Mouse (Mus musculus) olfactory bulb, adult 2 months (tissue): Measurements from ENCODE around the gene Chic2. TPM values are rescaled to one million over a fixed set of nuclear protein-coding genes. Genes with fewer than 3 reads are reported as not detected.

Experiments used
- H3K27ac ChIP-seq: fragments of 200-500 bp; 2 replicates; pipeline ENCODE4 v1.5.1; 2012; ENCODE audit warnings: low read depth, low read length; ENCODE audit not compliant: insufficient read depth
- H3K4me1 ChIP-seq: fragments of 200-500 bp; 2 replicates; pipeline ENCODE4 v1.6.1; 2012; ENCODE audit warnings: low read length; ENCODE audit not compliant: control insufficient read depth, insufficient read depth
- H3K4me3 ChIP-seq: fragments of 200-500 bp; 2 replicates; pipeline ENCODE4 v1.5.1; 2012; ENCODE audit warnings: mild to moderate bottlenecking, low read depth, low read length, moderate library complexity; ENCODE audit not compliant: insufficient read depth
- CTCF ChIP-seq: fragments of 200-500 bp; IDR thresholded peaks from 2 replicates; pipeline ENCODE4 v1.5.1; 2012; ENCODE audit warnings: low read depth, mild to moderate bottlenecking, low read length, moderate library complexity; ENCODE audit not compliant: insufficient read depth
- POLR2A ChIP-seq: fragments of 200-500 bp; IDR thresholded peaks from 2 replicates; pipeline ENCODE4 v1.6.1; 2012; ENCODE audit warnings: mild to moderate bottlenecking, low read depth, low read length, moderate library complexity; ENCODE audit not compliant: insufficient read depth
- WGBS: fragments of 180-500 bp; shearing (Covaris S2); methylation state at CpG from one replicate; pipeline ENCODE4 v1.1.7; 2018; 5-methylcytosine and 5-hydroxymethylcytosine counted together
- polyA plus RNA-seq: library from polyadenylated mRNA; stranded (reverse); fragments of >200 nt; gene quantifications from 2 replicates; pipeline ENCODE4 v1.2.4, GENCODE M21; 2012; ENCODE audit warnings: low replicate concordance; ENCODE audit not compliant: missing spikeins, insufficient read depth, insufficient read length

The Chic2 gene
- 415 TPM in 1 of 2 replicates, not detected in the other for polyA plus RNA-seq

DNA sequence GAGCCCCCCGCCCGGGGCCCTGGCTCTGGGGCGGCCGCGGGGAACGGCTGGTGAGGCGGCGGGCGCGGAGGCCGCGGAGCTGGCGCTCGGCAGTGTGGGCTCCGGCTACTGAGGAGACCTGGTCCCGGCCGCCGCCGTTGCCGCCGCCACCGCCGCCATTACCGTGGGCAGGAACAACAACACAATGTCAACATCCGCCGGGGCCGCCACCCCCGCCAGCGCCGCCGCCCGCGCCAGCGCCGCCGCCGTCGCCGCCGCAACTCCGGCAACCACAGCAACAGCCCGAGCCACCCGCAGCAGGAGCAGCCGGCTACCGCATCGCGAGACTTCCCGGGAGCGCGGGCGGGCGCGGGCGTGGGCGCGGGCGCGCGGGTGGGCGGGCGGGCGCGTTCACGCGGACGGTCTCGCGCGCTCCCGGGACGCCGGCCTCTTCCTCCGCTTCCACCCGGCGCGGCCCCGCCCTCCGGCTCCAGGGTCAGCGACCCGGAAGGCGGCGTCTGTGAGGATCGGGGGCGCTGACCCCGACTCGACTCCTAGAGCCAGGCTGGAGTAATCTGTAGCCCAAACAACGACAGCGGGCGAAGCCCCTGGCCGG is at the start of gene Chic2:
Gene Chic2 (minus strand): TSS at position 465 of the 595 bp plus-strand sequence.
- peak; percentile 54 for TF ChIP-seq POLR2A
- TF ChIP-seq CTCF: no peak
- Histone ChIP-seq H3K4me3 (peak within 1 kb of the TSS; percentile 96), H3K4me1 (peaks cover 7% of the 10 kb centered on the region; the same call in 1 of the 2 replicates), H3K27ac (peak within 1 kb of the TSS; percentile 53)
- WGBS: 4% methylated on average over 79 of the region's 90 CpGs

DNA sequence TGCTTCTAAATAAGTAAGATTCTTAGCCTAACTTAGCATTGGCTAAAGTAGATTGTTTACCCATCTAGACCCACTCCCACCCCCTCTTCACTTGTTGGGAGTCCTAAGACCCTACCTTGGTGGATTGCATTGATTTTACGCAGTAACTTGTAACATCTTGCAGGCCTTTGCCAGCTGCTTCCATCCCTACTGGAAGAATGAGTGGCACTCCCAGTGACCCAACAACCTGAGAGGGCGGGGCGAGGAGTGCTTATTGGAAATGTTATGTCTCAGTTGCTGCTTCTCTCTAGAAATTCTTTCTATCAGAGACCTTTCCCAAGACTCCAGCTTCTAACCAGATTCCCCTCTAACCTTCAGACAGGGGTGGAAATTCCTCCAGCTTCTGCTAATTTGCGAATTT is 41.3 kb upstream of the Chic2 start:
- H3K27ac ChIP-seq: no peak overlapping the region
- TF ChIP-seq POLR2A (no peak), CTCF (no peak)
- 72% methylated on average over 4 of the region's 4 CpGs for WGBS

DNA sequence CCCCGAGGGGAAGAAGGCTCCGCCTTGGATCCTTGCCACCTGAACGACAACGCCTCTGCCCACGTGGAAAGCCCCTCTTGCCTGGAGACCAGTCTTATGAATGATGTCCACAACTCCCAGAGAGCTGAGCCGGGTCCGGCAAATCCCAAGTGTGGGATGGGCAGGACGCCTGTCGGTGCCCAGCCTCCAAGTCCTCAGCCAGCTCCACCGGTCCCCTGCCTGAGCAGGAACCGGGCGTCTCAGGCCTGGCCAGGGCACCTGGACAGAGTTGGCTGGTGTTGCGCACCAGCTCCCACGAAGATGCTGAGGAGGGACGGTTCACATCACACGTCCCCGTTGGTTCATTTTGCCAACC is 40.9 kb upstream of the Chic2 start:
- WGBS: 14% methylated on average over 17 of the region's 17 CpGs

More for the DNA sequence above, 41.3 kb upstream of the Chic2 start:
- H3K4me1 ChIP-seq: no peaks in the 10 kb centered on the region; the same call in 1 of the 2 replicates
- no peak overlapping the region for H3K4me3 ChIP-seq

DNA sequence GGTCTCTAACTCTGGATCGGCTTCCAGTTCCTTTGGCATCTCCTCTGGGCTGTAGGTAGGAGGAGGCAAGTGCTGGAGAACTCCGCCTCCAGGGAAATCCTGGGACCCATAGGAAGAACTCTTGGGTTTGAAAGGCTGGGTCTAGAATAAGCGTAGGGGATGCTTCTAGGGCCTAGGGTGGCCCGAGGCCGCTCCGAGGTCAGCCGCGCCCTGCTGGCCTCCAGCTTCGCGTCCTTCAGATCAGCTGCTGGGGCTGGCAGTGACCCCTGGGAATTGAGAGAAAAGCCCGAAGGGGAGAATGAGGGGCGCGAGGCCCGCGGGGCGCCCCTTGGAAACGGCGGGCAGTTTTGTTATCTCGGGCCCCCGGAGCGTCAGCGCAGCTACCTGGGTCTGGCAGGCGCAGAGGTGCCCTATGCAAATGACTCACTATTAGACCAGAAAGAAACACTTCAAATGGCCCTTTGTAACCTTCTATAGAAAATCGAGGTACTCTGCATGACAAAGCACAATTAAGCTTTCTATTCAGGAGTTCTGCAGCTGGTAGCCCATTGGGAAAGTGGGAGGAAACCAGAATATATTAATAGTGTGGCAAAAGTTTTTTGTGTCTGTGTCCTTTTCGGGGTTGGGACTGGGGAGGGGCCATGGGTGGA is 40.4 kb upstream of the Chic2 start:
- 5% methylated on average over 25 of the region's 25 CpGs for WGBS
- TF ChIP-seq POLR2A: no peak
- TF ChIP-seq CTCF: no peak
- no peaks in the 10 kb centered on the region; the same call in 1 of the 2 replicates for H3K4me1 ChIP-seq
- no peak overlapping the region for H3K27ac ChIP-seq
- no peak overlapping the region for H3K4me3 ChIP-seq

More for the DNA sequence above, 40.9 kb upstream of the Chic2 start:
- Histone ChIP-seq H3K27ac (no peak overlapping the region), H3K4me3 (no peak overlapping the region), H3K4me1 (no peaks in the 10 kb centered on the region; the same call in 1 of the 2 replicates)
- TF ChIP-seq CTCF (no peak), POLR2A (no peak)

DNA sequence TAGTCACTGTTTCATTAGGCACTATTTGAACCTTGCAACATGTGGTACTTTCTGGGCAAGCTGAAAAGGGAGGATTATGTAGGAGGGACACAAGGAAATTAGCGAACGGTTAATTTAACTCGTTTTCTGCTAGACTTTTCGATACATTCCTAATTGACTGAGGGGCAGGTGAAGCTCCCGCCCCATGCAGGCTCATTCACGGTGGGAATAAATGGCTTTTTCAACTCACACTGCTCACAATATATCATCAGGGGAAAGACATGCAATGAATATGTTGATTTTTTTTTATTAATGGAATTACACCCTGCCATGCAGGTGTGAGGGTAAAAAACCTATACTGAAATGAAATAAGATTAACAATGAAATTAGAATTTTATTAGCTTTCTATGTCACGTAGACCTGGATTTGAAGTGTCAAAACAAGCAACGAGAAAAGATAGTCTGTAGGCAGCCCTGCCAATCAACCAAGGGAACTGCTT is 39.9 kb upstream of the Chic2 start:
- Histone ChIP-seq H3K4me1 (no peaks in the 10 kb centered on the region; the same call in 1 of the 2 replicates), H3K27ac (no peak overlapping the region), H3K4me3 (no peak overlapping the region)
- TF ChIP-seq CTCF (no peak), POLR2A (no peak)
- WGBS: 8% methylated on average over 8 of the region's 8 CpGs

DNA sequence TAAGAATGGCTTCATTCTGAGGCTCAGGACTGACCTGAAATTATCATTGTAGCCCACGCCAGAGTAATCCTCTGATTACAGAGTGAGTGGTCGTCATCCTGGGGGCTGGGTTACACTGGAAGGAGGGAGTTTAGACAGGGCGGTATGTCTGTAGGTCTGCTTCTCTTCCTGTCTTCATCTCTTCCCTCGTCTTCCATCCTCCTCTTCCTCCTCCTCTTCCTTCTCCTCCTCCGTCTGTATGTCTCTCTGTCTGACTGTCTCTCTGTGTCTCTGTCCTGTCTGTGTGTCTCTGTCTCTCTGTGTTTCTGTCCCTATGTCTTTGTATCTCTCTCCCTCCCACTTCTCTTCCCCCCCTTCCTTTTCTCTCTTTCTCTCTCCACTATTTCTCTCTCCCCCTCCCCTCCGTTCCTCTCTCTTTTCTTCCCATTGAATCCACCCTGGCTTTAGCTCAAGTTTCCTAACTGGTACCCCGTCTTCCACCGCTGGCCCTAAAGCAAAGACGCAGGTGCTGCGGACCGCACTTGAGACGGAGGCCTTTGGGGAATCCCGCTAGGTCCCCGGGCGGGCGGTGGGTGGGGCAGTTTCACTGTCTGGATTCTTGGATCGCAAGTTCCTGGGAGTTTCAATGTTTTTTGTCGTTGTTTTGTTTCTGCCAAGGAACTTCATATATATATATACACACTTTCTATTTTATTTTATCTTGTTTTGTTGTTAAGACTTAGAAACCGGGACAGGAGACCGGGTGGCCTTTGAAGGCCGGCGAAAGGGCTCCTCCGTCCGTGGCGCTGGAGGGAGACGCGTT is 39.2 kb upstream of the Chic2 start:
- no peak overlapping the region for H3K27ac ChIP-seq
- H3K4me3 ChIP-seq: no peak overlapping the region
- H3K4me1 ChIP-seq: no peaks in the 10 kb centered on the region; the same call in 1 of the 2 replicates
- TF ChIP-seq POLR2A: no peak
- no peak for TF ChIP-seq CTCF
- 6% methylated on average over 27 of the region's 27 CpGs for WGBS

DNA sequence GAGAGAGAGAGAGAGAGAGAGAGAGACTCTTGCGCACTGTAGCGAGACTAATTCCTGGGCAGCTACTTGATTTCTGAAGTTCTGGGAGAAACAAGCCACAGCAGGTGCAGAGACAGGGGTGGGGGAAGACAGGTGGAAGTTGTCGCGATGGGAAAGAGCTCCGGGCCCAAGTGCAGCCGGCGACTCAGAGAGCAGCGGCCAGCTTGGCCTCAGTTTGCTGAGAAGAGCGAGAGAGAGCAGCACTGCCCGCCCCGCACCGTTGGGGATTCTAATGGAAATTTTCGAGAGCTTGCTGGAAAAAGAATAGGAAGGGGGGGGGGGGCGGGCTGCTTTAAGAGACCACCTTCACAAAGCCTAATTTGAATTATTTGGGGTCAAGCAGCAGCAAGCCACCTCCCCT is 38.5 kb upstream of the Chic2 start:
- Histone ChIP-seq H3K27ac (no peak overlapping the region), H3K4me3 (no peak overlapping the region), H3K4me1 (no peaks in the 10 kb centered on the region; the same call in 1 of the 2 replicates)
- no peak for TF ChIP-seq POLR2A
- no peak for TF ChIP-seq CTCF
- 14% methylated on average over 14 of the region's 14 CpGs for WGBS

DNA sequence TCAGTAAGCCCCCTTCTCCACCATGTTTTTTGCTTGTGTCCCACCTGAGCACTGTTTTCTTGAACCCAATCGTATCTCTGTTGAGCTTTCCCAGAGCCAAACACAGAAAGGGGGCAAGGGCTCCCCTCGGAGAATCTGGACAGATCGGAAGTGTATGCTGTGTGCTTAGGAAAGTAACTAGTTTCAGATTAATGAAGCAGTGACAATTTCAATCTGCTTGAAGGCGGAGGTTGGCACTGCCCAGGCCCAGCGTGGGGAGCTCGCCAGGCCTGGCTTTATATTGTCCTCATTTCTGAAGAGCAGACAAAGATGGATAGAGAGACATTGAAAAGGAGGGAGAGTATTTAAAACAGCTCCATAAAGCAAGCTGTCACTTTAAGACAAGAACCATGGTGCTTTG is 37.9 kb upstream of the Chic2 start:
- WGBS: 53% methylated on average over 6 of the region's 6 CpGs
- TF ChIP-seq CTCF (no peak), POLR2A (no peak)
- Histone ChIP-seq H3K4me3 (no peak overlapping the region), H3K27ac (no peak overlapping the region), H3K4me1 (no peaks in the 10 kb centered on the region; the same call in 1 of the 2 replicates)

DNA sequence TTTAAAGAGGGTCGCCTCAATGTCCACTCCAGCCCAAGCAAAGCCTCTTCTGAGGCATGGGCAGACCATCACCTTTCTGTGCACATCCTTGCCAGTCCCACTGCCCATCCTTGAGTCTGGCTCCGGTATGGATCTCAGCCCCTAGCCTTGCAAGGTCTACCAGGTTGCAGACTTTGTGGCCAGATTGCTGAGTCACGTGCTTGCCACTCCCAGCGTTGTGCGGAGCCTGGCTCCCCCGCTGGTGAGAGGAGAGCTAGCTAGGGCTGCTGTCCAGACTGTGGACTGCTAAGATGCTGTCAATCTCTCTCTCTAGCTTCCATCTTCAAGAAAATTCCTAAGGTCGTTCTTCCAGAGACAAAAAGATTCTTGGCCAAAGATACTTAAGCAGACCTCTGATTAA is 35.0 kb upstream of the Chic2 start:
- WGBS: 31% methylated on average over 7 of the region's 7 CpGs

More for the DNA sequence above, 35.0 kb upstream of the Chic2 start:
- Histone ChIP-seq H3K27ac (no peak overlapping the region), H3K4me3 (no peak overlapping the region), H3K4me1 (peaks cover 12% of the 10 kb centered on the region)
- no peak for TF ChIP-seq POLR2A
- no peak for TF ChIP-seq CTCF
